Mouse (Mus musculus) lung, postnatal 10 days (tissue): ENCODE measurements around the gene BC016579.

Experiments used
- DNase-seq: peaks from one replicate; pipeline ENCODE4 v3.0.0; 2021

Gene BC016579

GRCm38 (mm10) chr16:45640070-45640762 is 13.7 kb downstream of the BC016579 start:
- DNase-seq: no peak

- no peak for DNase-seq
Observed at GRCm38 (mm10) chr16:45635826-45636225, 18.0 kb downstream of the BC016579 start.

- DNase-seq: no peak
Observed at GRCm38 (mm10) chr16:45632420-45632819, 21.4 kb downstream of the BC016579 start.

GRCm38 (mm10) chr16:45630347-45630960 is 23.4 kb downstream of the BC016579 start:
- peak; percentile 77 for DNase-seq

- peak; percentile 33 for DNase-seq
Observed at GRCm38 (mm10) chr16:45629497-45630105, 24.3 kb downstream of the BC016579 start.

- DNase-seq: no peak
Observed at GRCm38 (mm10) chr16:45625342-45625741, 28.5 kb downstream of the BC016579 start.

- DNase-seq: no peak
Observed at GRCm38 (mm10) chr16:45624791-45625190, 29.1 kb downstream of the BC016579 start.

GRCm38 (mm10) chr16:45623230-45623629 is 30.6 kb downstream of the BC016579 start:
- DNase-seq: no peak

- no peak for DNase-seq
Observed at GRCm38 (mm10) chr16:45619751-45620375, 34.0 kb downstream of the BC016579 start.

GRCm38 (mm10) chr16:45615944-45616343 is 37.9 kb downstream of the BC016579 start:
- DNase-seq: no peak

- no peak for DNase-seq
Observed at GRCm38 (mm10) chr16:45613247-45613646, 40.6 kb downstream of the BC016579 start.

- no peak for DNase-seq
Observed at GRCm38 (mm10) chr16:45610267-45610666, 43.6 kb downstream of the BC016579 start, which contains the start of gene Gcsam. Gene Gcsam, plus strand, starts transcription at chr16:45610380.

- peak; percentile 52 for DNase-seq
Observed at GRCm38 (mm10) chr16:45609300-45609699, 44.6 kb downstream of the BC016579 start.

- DNase-seq: peak; percentile 59
Observed at GRCm38 (mm10) chr16:45608481-45608954, 45.4 kb downstream of the BC016579 start.

- no peak for DNase-seq
Observed at GRCm38 (mm10) chr16:45595494-45595893, 58.4 kb downstream of the BC016579 start.

- no peak for DNase-seq
Observed at GRCm38 (mm10) chr16:45593656-45594055, 60.2 kb downstream of the BC016579 start.

- peak; percentile 22 for DNase-seq
Observed at GRCm38 (mm10) chr16:45582512-45582911, 71.4 kb downstream of the BC016579 start.

GRCm38 (mm10) chr16:45579883-45580282 is 74.0 kb downstream of the BC016579 start:
- no peak for DNase-seq
